Mouse (Mus musculus): ENCODE results near the gene Acpp.

- TF ChIP-seq CTCF (IDR thresholded peaks at IDR 0.05; ENCODE audit: low read depth) (no peak), EP300 (IDR thresholded peaks at IDR 0.05; ENCODE audit: low read depth) (no peak)
These were observed 38.0 kb upstream of the Acpp start for GRCm38 (mm10) chr9:104375573-104375972.

Data from liver, embryonic 14.5 days (tissue).